Mouse (Mus musculus) adrenal gland, adult (tissue): Measurements from ENCODE around the gene Fbxl3.
A peak's percentile ranks its signal among the peaks of the same experiment; 100 is the strongest.

Experiments used
- DNase-seq, 2 experiments: peaks; one replicate each; pipeline ENCODE4 v3.0.0; 2022 to 2023; ENCODE audit warnings: low spot score in 1 of 2; ENCODE audit not compliant: inconsistent age in 2 of 2

Fbxl3 gene

DNA sequence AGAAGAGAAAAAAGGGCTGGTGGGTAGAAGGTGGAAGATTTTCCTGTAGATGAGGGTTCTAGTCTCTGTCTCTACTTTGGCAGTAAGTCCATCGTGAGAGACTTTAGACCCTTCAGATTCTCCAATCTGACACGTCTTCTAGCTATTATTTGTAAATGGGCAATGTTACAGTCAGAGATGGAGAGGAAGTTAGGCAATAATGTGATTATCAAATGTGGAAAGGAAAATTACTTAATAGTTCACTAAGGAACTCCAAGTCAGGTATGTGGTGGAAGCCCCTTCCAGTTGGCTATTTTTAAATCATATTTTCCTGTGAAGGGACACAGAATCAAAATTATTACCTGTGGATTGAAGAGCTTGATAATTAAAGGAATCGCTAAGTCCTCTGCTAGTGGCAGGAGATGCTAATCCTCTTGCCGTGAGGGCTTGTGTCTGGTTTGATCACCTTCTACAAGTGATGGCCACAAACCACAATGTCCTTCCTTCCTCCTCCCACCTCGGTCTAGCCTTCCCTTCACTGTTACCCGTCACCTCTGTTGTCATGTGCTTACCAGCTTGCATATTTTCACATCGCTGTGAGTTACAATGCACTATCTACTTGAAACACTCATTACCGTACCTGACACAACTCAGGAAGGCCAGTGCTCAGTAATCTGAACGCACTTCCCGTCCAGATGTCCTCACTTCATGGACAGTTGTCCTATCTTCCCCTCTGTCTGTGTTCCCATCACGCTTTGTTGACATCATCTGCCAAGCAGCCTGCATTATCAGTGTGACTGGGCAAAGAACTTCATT, 50.9 kb downstream of the Fbxl3 start:
- no peak for DNase-seq

DNA sequence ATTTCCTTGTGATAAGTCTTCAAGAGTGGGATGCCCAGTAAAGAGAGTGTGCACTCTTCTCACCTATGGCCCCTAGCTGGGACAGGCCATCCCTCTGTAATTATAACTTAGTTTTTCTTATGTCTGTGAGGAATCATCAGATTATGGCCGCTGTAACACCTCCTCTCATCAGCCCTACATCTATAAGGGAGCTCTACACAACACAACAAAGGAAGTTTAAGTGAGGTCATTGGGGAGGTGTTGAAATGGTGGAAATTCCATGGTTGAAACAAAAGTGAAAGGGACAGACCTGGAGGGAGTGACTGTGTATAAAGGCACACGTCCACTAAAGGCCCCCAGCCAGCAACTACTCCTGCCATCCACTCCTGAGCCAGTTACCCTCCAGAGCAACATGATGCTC, 52.7 kb downstream of the Fbxl3 start, which contains the start of gene Acod1:
Gene Acod1, plus strand, starts transcription at position 301 of the 400 bp plus-strand sequence.
- DNase-seq = no peak

DNA sequence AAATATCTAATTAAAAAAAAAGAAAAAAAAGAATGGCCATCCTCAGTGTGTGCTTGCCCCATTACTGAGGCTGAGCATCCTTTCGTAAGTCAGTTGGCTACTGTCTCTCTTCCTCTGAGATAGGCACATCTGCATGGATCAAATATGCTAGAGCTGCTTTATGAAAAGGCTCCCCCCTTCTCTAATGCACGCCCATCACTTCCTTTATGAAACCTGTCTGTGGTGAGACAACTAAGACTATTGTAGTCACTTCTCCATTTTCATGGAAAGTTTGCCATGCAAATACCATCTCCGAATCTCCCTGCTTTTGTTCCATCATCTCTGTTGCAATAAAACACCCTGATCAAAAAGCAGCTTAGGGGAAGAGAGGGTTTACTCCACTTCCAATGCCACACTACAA, 62.4 kb downstream of the Fbxl3 start:
- DNase-seq = no peak

DNA sequence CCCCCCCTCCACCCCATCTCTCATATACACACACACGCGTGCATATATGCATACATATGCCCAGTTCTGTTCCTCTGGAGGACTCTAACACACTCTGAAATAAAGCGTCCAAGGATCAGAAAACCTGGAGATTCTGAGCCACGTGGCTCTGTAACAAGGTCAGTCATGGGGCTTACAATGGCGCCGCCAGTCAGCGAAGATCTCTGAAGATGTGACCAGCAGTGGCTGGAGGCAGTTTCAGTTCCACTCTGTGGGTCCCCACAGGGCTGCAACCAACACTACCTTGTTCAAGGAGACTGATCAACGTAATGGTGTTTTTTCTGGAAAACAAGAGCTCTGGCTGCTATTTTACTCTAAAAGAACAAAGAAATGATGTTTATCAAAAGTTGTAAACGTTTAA, 65.3 kb downstream of the Fbxl3 start:
- DNase-seq = no peak

DNA sequence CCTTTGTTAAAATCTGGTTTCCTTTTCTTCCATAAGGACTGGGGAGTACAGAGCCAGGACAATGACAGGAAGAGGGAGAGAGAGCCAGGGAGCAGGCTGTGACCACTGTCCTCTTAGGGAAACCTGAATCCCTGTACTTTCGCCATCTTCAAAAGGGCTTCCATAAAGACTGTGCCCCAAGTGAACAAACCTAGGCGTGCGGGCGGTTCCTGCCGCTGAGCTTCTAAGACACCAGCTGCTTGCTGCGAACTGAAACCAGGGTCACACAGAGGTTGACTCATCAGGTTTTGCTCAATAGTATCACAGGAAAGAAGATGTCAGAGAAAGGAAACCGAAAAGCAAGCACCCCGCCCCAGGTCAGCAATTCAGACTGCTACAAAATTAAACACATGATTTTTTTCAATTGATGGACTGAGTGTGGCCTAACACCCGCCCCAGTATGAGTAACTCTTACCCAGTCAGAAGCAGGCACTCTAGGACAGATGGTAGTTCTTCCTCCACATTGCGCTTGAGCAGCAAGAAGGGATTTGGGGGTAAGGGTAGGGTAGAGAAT, 66.0 kb downstream of the Fbxl3 start:
- DNase-seq = peak; percentile 60 to 85
